Mouse (Mus musculus) embryonic fibroblast, embryonic 13.5 days (primary cell): ENCODE measurements around the gene Foxd3. TPM values are rescaled to one million over a fixed set of nuclear protein-coding genes. Genes with fewer than 3 reads are reported as not detected.
"Not testable (repeated sequence)": the region's sequence is repeated elsewhere in the genome, so short reads cannot be mapped to it uniquely, and the experiment has no call there.

ENCODE experiments used
- H3K27ac ChIP-seq: 2 replicates; pipeline ENCODE4 v1.5.1; 2012; ENCODE audit warnings: low read length, control low read depth, inconsistent platforms; ENCODE audit not compliant: insufficient read depth
- H3K4me1 ChIP-seq: 2 replicates; pipeline ENCODE4 v1.6.1; 2011; ENCODE audit warnings: low read length; ENCODE audit not compliant: control insufficient read depth, insufficient read depth
- H3K4me3 ChIP-seq: 2 replicates; pipeline ENCODE4 v1.5.1; 2011; ENCODE audit warnings: mild to moderate bottlenecking, control low read depth, low read length; ENCODE audit not compliant: insufficient read depth
- CTCF ChIP-seq: IDR thresholded peaks from 2 replicates; pipeline ENCODE4 v1.5.1; 2011; ENCODE audit warnings: mild to moderate bottlenecking, control low read depth, low read length, moderate library complexity, borderline replicate concordance; ENCODE audit not compliant: insufficient read depth
- POLR2A ChIP-seq: IDR thresholded peaks from 2 replicates; pipeline ENCODE4 v1.6.1; 2011; ENCODE audit warnings: low read depth, mild to moderate bottlenecking, control low read depth, low read length, moderate library complexity
- polyA plus RNA-seq: library from polyadenylated mRNA; stranded (reverse); fragments of >200 nt; gene quantifications from 2 replicates; pipeline ENCODE4 v1.2.4, GENCODE M21; 2011; ENCODE audit warnings: low read depth; ENCODE audit not compliant: missing spikeins, insufficient read length

Foxd3 gene
- polyA plus RNA-seq, result not detected in 2 replicates

DNA sequence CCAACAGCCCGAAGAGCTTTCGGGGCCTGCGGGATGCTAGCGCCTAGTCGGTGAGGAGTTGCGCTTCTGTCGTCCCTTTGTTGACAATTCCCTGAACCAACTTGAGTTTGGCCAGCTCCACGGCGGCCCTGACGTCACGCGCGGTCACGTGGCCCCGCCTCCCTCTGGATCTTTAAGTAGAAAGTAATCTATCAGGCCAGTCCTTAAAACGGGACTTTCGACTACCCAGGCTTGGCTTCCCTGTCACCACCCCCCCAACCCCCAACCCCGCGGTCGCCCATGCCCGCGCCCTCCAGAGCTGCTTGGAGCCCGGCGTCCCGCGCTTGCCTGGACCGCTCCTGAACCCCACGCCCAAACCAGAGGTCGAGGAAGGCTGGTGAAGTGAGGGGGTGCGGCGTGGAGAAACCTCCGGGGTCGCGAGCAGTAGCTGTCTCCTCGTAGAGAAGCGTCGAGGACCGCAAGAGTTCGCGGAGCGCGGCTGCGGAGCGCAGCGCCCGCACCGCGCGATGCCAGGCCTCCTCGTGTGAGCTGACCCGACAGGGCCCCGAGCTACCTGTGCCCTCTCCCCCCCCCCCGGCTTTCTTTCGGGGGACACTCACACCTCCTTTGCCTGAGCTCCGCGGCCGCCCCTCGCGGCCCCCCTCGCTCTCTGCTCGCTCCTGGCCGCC lies at the start of gene Foxd3:
Gene Foxd3 (plus strand): TSS at position 363 of the 668 bp plus-strand sequence.
- Histone ChIP-seq H3K4me3 (no peak within 1 kb of the TSS), H3K4me1 (no peaks in the 10 kb centered on the region), H3K27ac (no peak within 1 kb of the TSS)
- TF ChIP-seq POLR2A (no peak), CTCF (no peak)

DNA sequence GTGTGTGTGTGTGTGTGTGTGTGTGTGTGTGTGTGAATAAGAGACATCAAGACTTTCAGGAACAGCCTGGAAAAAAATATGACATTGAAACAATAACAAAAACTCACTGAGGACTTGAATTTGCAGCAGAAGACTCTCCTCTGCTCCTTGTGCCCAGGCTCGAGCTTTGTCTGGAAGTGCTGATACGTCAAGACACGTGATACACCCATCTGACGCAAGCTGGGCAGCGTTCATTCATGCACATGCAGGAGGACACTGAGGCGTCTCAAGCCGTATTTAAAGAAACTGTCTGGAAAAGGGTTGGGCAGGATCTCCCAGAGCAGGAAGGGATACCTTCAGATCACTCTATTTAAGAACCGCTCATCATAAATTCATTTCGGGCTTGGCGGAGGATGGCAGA lies 43.9 kb upstream of the Foxd3 start:
- TF ChIP-seq CTCF (no peak), POLR2A (no peak)
- no peaks in the 10 kb centered on the region for H3K4me1 ChIP-seq
- H3K4me3 ChIP-seq, result no peak overlapping the region
- H3K27ac ChIP-seq, result no peak overlapping the region

DNA sequence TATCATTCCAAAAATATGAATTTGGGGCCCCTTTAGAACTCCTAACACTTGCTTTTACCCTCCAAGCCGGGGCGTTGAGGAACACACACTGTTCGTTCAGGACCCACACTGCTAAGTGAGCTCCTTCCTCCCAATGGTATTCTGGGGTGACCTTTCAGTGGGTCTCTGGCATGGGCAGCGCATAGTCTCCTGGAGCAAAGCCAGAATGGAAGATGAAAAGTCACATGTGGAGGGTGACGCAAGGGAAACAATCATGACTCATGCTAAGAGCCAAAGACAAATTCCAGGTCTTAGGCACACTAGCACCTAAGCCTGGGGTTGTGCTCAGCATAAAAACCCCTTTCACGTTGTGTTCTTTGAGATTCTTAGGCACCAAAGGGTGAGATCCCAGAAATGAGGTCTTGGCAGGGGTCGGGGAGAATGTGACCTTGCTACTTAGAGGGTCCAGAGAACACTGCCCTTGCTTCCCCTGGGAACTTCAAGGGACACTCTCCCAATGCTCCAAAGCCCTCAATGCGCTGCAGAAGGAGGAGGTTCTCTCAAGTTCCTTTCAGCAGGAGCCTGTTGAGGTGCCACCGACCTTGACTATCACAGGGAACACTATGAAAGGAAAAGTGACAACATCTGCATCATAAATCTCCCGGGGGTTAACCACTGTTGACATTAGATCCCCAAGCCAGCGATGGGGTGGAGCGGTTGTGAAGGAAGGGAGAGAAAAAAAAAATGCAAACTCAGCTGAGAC lies 43.3 kb upstream of the Foxd3 start:
- Histone ChIP-seq H3K4me3 (no peak overlapping the region), H3K27ac (no peak overlapping the region), H3K4me1 (no peaks in the 10 kb centered on the region)
- TF ChIP-seq POLR2A (no peak), CTCF (no peak)

DNA sequence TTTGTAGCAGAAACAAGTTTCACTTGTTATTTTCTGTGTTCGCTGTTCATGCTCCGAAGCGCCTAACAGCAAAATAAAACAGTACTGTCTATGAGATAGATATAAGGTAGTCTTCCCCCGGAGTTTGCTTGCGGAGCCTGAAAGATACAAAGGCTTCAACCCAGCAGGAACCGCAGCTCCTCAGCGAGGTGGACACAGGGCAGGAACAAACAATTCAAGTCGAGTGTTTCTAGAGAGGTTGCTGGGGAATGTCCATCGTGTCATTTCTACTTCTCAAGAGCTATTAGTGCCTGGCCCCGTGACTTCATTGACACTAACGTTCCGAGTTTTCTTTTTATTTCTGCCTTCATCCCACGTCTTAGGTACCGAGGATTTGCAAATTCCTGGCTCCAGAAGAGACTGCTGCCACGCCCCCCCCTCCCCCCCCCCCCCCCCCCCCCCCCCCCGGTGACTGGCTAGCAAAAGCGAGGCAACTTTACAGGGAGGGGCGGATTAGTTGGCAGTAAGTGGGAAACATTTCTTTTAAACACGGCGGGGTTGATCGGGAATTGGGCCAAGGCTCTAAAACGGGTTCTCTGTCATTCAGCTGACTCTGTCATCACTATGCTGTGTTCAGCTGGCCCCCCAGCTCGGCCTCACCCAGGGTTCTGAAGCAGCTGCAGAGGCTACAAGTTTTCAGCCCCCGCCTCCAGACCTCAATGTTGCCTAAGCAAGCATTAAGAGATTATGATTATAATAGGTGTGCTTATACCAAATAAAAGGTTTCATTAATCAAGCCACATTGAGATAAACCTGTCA lies 29.9 kb upstream of the Foxd3 start:
- TF ChIP-seq POLR2A (no peak), CTCF (no peak)
- H3K4me3 ChIP-seq, result no peak overlapping the region
- H3K27ac ChIP-seq, result no peak overlapping the region
- no peaks in the 10 kb centered on the region for H3K4me1 ChIP-seq

DNA sequence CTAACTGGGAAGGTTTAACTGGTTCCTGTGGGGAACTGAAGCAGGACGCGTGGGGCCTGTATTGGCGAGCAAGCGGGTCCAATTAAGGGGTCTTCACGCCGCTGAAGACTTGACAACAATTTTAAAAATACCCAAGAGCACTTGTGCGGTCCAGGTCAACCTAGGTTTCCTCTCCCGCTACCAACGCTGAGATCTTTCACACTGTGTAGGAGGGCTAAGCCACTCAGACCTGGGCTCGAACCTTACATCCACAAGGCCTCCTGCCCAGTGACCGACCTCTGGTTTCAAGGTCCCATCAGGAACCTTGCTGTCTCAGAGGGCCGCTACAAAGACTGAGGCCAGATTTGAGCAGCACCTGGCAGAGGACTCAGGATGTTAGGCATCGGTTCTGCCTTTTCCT lies 29.0 kb upstream of the Foxd3 start:
- Histone ChIP-seq H3K4me1 (no peaks in the 10 kb centered on the region), H3K4me3 (no peak overlapping the region), H3K27ac (no peak overlapping the region)
- no peak for TF ChIP-seq POLR2A
- TF ChIP-seq CTCF, result no peak

- Histone ChIP-seq H3K4me1 (no peaks in the 10 kb centered on the region), H3K27ac (no peak overlapping the region), H3K4me3 (no peak overlapping the region)
- no peak for TF ChIP-seq CTCF
- TF ChIP-seq POLR2A, result no peak
These were observed 20.1 kb upstream of the Foxd3 start for GRCm38 (mm10) chr4:99636038-99636437.

DNA sequence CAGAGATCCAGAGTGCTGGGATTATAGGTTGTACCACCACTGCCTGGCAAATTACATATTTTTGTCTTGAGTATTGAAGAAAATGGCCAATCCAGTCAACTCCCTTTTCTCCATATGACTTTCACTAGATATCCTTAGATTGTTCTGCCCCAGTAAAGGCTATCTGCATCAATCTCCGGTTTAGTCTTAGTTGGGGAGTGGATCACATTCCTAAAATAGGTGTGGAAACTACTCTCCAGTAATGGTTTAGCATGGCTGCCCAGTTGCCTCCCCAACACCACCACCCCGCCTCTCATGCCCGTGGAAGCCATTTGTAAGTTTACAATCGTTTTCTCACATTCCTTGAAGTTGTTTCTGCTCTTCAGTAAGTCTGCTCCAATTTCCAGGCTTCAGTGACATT lies 19.4 kb upstream of the Foxd3 start:
- Histone ChIP-seq H3K4me1 (no peaks in the 10 kb centered on the region), H3K27ac (no peak overlapping the region), H3K4me3 (no peak overlapping the region)
- no peak for TF ChIP-seq POLR2A
- no peak for TF ChIP-seq CTCF

DNA sequence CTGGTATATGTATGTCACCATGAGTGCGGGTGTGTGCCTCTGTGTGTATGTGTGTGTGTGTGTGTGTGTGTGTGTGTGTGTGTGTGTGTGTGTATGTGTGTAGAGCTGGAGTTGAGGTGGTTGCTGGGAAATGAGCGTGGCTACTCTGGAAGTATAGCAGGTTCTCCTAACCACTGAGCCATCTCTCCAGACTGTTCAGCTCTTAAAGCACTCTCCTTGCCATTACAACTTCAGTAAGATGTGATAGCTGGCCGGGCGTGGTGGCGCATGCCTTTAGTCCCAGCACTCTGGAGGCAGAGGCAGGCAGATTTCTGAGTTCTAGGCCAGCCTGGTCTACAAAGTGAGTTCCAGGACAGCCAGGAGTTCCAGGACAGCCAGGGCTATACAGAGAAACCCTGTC lies 15.5 kb upstream of the Foxd3 start:
- not testable (repeated sequence) for H3K4me3 ChIP-seq, H3K4me1 ChIP-seq, H3K27ac ChIP-seq

DNA sequence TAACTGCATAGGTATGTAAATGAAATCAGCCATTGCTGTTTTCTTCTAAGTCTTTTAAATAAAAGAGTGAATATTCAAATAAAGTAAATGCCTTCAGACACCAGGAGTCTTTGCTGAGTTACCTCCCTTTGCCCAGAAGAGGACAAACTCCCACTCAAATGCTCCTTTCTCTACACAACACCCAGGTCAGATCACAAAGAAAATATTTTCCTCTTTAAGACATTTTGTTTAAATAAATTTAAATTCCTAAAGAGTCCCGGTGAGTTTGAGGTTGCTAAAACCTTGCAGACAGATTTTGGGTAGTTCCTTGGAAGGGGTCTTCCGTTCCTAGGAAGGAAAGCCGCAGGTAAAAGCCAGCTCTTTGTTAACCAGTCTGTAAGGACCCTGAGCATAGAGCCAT lies 14.2 kb upstream of the Foxd3 start:
- H3K27ac ChIP-seq, result no peak overlapping the region
- H3K4me1 ChIP-seq, result no peaks in the 10 kb centered on the region
- no peak overlapping the region for H3K4me3 ChIP-seq
- no peak for TF ChIP-seq POLR2A
- TF ChIP-seq CTCF, result no peak

GRCm38 (mm10) chr4:99645560-99645959 lies 10.5 kb upstream of the Foxd3 start:
- Histone ChIP-seq H3K27ac (no peak overlapping the region), H3K4me3 (no peak overlapping the region), H3K4me1 (no peaks in the 10 kb centered on the region)
- TF ChIP-seq POLR2A, result no peak
- no peak for TF ChIP-seq CTCF
